Mouse (Mus musculus) left cerebral cortex, postnatal 36 days (tissue): ENCODE measurements around the gene Rdm1. TPM values are rescaled to one million over a fixed set of nuclear protein-coding genes. Genes with fewer than 3 reads are reported as not detected.
"Not testable (repeated sequence)": the region's sequence is repeated elsewhere in the genome, so short reads cannot be mapped to it uniquely, and the experiment has no call there.

ENCODE experiments used
- DNase-seq, 2 experiments: peaks; one replicate each; pipeline ENCODE4 v3.0.0; 2021 to 2022; ENCODE audit warnings: low spot score in 2 of 2, mixed read lengths in 1 of 2
- intact Hi-C: fragments of 180-260 bp; cut with DNase I; formaldehyde crosslinking; loops from one replicate; pipeline ENCODE4 v1.15.1; 2025
- total RNA-seq, 2 experiments: library from RNA; stranded (reverse); gene quantifications; 2 replicates each; pipeline ENCODE4 v1.2.3; 2021

The Rdm1 gene
- total RNA-seq, 2 experiments from 2014 or later, result 6.0 to 6.5 TPM

DNA sequence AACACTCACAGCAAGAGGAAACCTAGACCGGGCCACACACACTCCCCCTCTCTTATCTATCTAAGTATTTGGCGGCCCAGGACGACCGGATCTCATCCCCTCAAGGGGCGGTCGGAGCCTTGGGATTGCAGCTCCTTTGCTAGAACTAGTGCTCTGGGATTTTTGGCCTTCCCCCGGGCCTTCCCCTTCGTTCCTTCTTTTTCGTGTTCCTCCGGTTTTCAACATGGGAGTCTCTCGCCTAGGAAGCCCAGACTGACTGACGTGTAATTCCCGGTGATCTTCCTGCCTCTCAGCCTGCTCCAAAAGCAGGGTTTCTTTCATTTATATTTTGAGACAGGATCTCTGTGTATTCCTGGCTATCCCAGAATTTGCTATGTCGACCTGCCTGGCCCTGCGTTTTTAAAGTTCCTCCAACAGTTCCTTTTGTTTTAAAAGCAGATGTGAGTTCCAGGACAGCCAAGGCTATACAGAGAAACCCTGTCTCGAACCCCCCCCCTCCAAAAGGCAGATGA, 19.3 kb downstream of the Rdm1 start:
- not testable (repeated sequence) for DNase-seq

GRCm38 (mm10) chr11:101647093-101647492, 20.1 kb downstream of the Rdm1 start:
- DNase-seq, result not testable (repeated sequence)

More for the DNA sequence above, 19.3 kb downstream of the Rdm1 start:
- intact Hi-C loops, result not testable (repeated sequence)

DNA sequence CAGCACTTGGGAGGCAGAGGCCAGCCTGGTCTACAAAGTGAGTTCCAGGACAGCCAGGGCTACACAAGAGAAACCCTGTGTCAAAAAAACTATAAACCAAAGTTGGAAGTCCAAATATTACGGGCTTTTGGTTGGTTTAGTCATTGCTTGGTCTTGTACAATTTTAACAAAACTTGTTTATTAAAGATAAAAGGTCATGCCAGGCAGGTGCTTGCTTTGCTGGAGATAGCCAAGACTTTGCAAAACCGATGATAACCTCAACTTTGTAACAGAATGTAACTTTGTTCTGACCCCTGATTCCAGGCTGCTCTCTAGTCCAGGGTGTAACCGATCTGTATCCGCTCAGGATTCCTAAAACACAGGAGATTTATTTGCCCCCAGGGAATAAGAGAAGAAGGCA, 29.4 kb downstream of the Rdm1 start:
- intact Hi-C loops, result no loop called here
- DNase-seq, result no peak

More at GRCm38 (mm10) chr11:101647093-101647492, 20.1 kb downstream of the Rdm1 start:
- intact Hi-C loops, result not testable (repeated sequence)

DNA sequence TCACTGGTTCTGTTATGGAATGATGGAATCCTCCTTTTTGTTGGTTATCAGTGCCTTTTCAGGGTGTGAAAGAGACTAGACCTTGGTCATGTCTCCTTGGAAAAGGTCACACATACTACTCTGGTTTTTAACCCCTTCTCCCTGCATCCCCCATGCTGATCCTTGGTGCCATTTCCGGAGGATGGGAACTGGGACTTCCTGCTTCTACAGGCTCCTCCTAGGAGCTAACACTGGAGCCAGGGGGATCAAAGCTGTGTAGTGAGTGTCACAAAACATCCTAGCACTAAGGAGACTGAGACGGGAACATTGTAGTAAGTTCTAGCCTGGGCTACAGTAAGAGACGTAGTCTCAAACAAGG, 30.5 kb downstream of the Rdm1 start:
- peak in 1 of 2 experiments; percentile 13 for DNase-seq
- intact Hi-C loops, result no loop called here

- peak; percentile 84 to 86 for DNase-seq
- intact Hi-C loops, result loop anchor here (1.0 kb wide), 1 partner anchor 74 kb away; the partner anchor contains the start of gene Dhx8
Observed at GRCm38 (mm10) chr11:101657886-101658750, 31.1 kb downstream of the Rdm1 start.

DNA sequence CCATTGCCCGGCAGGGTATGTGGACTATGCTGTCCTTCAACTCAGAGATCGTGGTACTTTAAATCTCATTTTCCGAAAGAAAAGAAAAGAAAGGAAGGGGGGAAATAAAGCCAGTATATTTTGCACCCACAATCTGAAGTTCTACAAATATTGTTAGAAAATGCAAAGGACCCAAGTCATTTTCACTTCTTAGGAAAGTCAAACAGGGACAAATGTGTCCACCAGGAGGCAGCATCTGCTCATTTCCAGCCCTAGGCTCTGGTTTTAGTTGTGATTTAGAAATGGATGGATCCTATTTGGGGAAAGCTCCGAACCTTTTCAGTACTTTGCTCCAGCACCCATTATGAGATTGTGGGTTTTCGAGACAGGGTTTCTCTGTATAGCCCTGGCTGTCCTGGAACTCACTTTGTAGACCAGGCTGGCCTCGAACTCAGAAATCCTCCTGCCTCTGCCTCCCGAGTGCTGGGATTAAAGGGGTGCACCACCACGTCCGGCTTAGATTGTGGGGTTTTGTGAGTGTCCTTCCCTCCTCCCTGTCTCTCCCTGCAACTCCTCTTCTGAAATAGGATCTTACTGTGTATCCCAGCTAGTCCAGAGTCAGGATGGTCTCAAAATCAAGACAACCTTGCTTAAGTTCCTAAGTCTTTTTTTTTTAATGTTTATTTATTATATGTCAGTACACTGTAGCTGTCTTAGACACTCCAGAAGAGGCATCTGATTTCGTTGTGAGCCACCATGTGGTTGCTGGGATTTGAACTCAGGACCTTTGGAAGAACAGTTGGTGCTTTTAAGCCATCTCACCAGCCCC, 32.0 kb downstream of the Rdm1 start:
- peak; percentile 38 to 45 for DNase-seq
- intact Hi-C loops, result loop anchor here (1.0 kb wide), 1 partner anchor 73 kb away; the partner anchor contains the start of gene Dhx8

GRCm38 (mm10) chr11:101661191-101661590, 34.2 kb downstream of the Rdm1 start:
- intact Hi-C loops, result no loop called here
- DNase-seq, result no peak

- intact Hi-C loops, result no loop called here
- DNase-seq, result no peak
Observed at GRCm38 (mm10) chr11:101661786-101662185, 34.8 kb downstream of the Rdm1 start.

GRCm38 (mm10) chr11:101663229-101664027, 36.4 kb downstream of the Rdm1 start:
- intact Hi-C loops, result no loop called here
- no peak for DNase-seq

DNA sequence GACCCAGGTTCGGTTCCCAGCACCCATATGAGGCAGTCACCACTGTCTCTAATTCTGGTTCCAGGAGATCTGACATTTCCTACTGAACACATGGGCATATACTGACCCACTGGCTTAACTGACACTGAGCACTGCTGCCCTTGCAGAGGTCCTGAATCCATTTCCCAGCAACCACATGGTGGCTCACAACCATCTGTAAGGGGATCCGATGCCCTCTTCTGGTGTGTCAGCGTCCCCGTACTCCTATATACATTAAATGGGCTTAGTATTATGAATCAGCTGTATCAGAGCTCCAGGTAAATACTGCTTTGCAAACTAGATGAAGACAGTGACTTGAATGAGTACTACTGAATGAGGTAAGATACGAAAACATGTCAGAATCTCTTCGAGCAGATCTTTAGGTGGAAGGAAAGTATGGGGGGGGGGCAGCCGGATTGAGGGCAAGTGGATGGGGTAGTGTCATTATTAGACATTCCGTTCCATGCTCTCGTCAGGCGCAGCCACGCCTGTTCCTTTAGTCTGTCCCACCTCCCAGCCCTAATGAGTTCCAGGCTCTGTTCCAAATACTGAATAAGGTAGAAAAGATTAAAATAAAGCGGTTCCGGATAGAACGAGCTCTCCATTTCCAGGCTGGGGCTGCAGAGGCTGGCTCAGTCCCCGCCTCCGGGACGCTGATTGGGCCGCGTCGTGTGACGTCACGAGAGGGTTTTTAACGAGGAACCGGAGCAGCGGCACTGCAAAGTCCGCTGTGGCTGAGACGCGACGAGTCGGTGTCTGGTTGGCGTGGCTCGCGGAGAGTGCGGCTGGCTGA, 38.0 kb downstream of the Rdm1 start, which contains the start of gene Arl4d:
Gene Arl4d, plus strand, starts transcription at position 717 of the 811 bp plus-strand sequence.
- DNase-seq, result peak; percentile 96
- intact Hi-C loops, result no loop called here

- intact Hi-C loops, result no loop called here
- no peak for DNase-seq
Observed at GRCm38 (mm10) chr11:101665636-101665992, 38.6 kb downstream of the Rdm1 start.

DNA sequence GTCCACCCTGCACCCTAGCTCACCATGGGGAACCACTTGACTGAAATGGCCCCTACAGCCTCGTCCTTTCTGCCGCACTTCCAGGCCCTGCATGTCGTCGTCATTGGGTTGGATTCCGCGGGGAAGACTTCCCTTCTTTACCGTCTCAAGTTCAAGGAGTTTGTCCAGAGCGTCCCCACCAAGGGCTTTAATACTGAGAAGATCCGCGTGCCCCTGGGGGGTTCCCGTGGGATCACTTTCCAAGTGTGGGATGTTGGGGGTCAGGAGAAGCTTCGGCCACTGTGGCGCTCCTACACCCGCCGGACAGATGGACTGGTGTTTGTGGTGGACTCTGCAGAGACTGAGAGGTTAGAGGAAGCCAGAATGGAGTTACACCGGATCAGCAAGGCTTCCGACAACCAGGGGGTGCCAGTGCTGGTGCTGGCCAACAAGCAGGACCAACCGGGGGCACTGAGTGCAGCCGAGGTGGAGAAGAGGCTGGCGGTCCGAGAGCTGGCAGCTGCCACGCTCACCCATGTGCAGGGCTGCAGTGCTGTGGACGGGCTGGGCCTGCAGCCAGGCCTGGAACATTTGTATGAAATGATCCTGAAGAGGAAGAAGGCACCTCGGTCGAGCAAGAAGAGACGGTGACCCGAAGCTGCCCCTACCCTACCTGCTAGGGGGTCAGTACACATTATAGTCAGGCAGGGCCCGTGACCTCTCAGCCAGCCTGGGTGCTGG, 39.8 kb downstream of the Rdm1 start:
- intact Hi-C loops, result no loop called here
- DNase-seq, result peak; percentile 28 to 30

DNA sequence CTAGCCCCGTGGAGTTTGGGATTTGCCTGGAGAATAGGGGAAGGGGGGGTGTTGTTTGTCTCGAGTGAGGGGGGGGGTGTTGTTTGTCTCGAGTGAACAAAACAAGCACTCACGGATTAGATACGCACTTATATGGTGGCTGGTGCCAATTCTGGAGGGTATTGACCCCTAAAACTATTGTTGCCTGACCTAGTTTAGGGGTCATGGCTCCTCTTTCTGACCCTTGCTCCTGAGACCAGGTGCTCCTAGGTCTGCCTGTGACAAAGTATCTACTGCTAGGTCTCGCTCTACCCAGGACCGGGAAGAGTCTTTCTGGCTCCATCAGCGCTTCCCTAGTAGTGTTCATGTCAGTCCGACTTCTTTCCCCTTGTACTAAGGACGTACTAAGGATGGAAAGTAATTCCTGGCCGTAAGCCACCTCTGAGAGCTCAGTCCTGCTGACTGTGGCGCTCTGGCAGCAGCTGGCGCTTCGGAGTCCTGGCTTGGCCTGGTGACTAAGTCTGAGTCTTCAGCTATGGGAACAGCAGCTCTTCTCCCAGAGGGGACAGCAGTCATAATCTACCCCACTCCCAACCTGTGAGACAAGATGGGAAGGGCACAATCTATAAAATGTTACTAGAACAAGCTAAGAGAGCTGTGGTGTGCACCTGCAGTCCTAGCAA, 41.0 kb downstream of the Rdm1 start:
- intact Hi-C loops, result no loop called here
- peak; percentile 49 to 67 for DNase-seq

GRCm38 (mm10) chr11:101668546-101669261, 41.7 kb downstream of the Rdm1 start:
- intact Hi-C loops, result no loop called here
- DNase-seq, result peak; percentile 24 to 30

DNA sequence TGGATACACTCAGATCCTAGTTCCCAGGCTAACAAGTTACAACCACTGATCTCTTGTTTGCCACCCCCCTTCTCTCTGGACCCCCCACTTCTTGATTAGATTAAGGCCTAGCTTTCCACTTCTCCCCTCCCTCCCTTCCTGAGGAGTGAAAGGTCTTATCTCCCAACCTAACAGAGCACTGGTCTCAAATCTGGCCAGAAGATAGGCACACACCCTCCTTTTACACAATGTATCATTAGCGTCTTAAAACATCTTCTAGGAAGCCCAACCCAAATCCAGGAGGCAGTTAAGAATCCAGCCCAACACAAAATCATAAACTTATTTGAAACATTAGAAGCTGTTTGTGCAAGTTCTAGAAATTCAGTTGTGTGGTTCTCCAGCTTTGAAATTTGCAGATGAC, 43.3 kb downstream of the Rdm1 start:
- intact Hi-C loops, result no loop called here

GRCm38 (mm10) chr11:101671255-101671654, 44.3 kb downstream of the Rdm1 start:
- DNase-seq, result no peak
- intact Hi-C loops, result no loop called here

More for the DNA sequence above, 43.3 kb downstream of the Rdm1 start:
- no peak for DNase-seq
